8 mouse cellular contexts compared by ENCODE assay signal in genomic region chr6:64996824-64997421, GRCm38 (mm10). TPM values are rescaled to one million over a fixed set of nuclear protein-coding genes. Genes with fewer than 3 reads are reported as not detected.
A peak's percentile ranks its signal among the peaks of the same experiment; 100 is the strongest.
DNase-seq lines count a peak whose midpoint lies in the region; ATAC-seq and TF ChIP-seq lines count a peak whose summit lies in the region.

No protein-coding gene starts in this region.

- no peaks in the 10 kb centered on the region for H3K9me3 ChIP-seq in intestine, embryonic 14.5 days (ENCODE audit: control insufficient read depth, low read length)
- no peaks in the 10 kb centered on the region for H3K9me3 ChIP-seq in midbrain, embryonic 14.5 days (ENCODE audit: control insufficient read depth, low read length)

- 37% methylated on average over 13 of the region's 13 CpGs for WGBS in intestine, embryonic 14.5 days
- 41% methylated on average over 13 of the region's 13 CpGs for WGBS in midbrain, embryonic 14.5 days

- H3K36me3 ChIP-seq in intestine, embryonic 14.5 days (ENCODE audit: control insufficient read depth, insufficient read depth, low read length), result no peaks in the 10 kb centered on the region
- no peaks in the 10 kb centered on the region for H3K36me3 ChIP-seq in midbrain, embryonic 14.5 days (ENCODE audit: control insufficient read depth, insufficient read depth, low read length)

- ATAC-seq in intestine, embryonic 14.5 days (replicated peaks; ENCODE audit: low FRiP score, low TSS enrichment, low read depth), result peak; percentile 74; the same call in 1 of the 2 replicates
- ATAC-seq in midbrain, embryonic 14.5 days (ENCODE audit: low FRiP score, low TSS enrichment), result peak; percentile 58; the same call in 1 of the 2 replicates
- no peak for ATAC-seq in activated CD4-positive, CD25-positive, alpha-beta regulatory T cell, adult 4 months

- no peaks in the 10 kb centered on the region for H3K27me3 ChIP-seq in intestine, embryonic 14.5 days (replicated peaks; ENCODE audit: control insufficient read depth, insufficient read depth, low read length)
- no peaks in the 10 kb centered on the region for H3K27me3 ChIP-seq in midbrain, embryonic 14.5 days (ENCODE audit: control insufficient read depth, insufficient read depth, low read length)

- no peak overlapping the region for H3K4me2 ChIP-seq in intestine, embryonic 14.5 days (ENCODE audit: low read length)
- no peak overlapping the region for H3K4me2 ChIP-seq in midbrain, embryonic 14.5 days (ENCODE audit: low read length)

- no peak overlapping the region for H3K4me3 ChIP-seq in gastrocnemius, adult 2 months
- H3K4me3 ChIP-seq in intestine, embryonic 14.5 days (ENCODE audit: low read depth, low read length), result no peak overlapping the region
- no peak overlapping the region for H3K4me3 ChIP-seq in midbrain, embryonic 14.5 days (replicated peaks; ENCODE audit: low read depth, low read length)

- H3K4me1 ChIP-seq in intestine, embryonic 14.5 days (replicated peaks; ENCODE audit: control insufficient read depth, insufficient read depth, low read length), result no peaks in the 10 kb centered on the region
- H3K4me1 ChIP-seq in midbrain, embryonic 14.5 days (ENCODE audit: control insufficient read depth, insufficient read depth, low read length), result no peaks in the 10 kb centered on the region

- DNase-seq in gastrocnemius, adult 2 months, result no peak
- DNase-seq in gastrocnemius, postnatal 10 days, result no peak
- DNase-seq in thymus, postnatal 4 days, result peak; percentile 8
- DNase-seq in thymus, adult 18-20 months, result no peak
- peak; percentile 59 for DNase-seq in intestine, embryonic 14.5 days (ENCODE audit: low spot score)
- DNase-seq in midbrain, embryonic 14.5 days, result peak; percentile 66
- no peak for DNase-seq in urinary bladder, postnatal 25 days (ENCODE audit: low spot score)

- H3K9ac ChIP-seq in intestine, embryonic 14.5 days (ENCODE audit: low read length), result no peak overlapping the region
- H3K9ac ChIP-seq in midbrain, embryonic 14.5 days (replicated peaks; ENCODE audit: low read length), result no peak overlapping the region

- no peak overlapping the region for H3K27ac ChIP-seq in gastrocnemius, adult 2 months
- H3K27ac ChIP-seq in intestine, embryonic 14.5 days (ENCODE audit: low read depth), result no peak overlapping the region
- H3K27ac ChIP-seq in midbrain, embryonic 14.5 days (replicated peaks; ENCODE audit: low read depth, low read length), result no peak overlapping the region

- peak; percentile 11; the same call in 1 of the 2 replicates for TF ChIP-seq CTCF in gastrocnemius, adult 2 months (IDR thresholded peaks at IDR 0.05)

- intact Hi-C loops in gastrocnemius, adult 2 months (cut with DNase I), result no loop called here

RNA-seq across cellular contexts. Expression of gene Smarcad1, which starts 45.5 kb away (rescaled TPM):
- total RNA-seq in gastrocnemius, adult 2 months (2021), result 10 to 100 TPM; 10.2 to 11.6 TPM
- 10 to 100 TPM; 17.2 to 24.7 TPM for total RNA-seq in gastrocnemius, postnatal 10 days (2021)
- 76.0 and 77.2 TPM in 2 replicates for polyA plus RNA-seq in intestine, embryonic 14.5 days (2014; fragmentation: Nextera tagmentation; extraction: Ambion mirVana)
- polyA plus RNA-seq in midbrain, embryonic 14.5 days (2014; fragmentation: Nextera tagmentation; extraction: Ambion mirVana), result 79.5 and 118 TPM in 2 replicates
- 10 to 100 TPM; 28.3 to 33.0 TPM for polyA plus RNA-seq in activated CD4-positive, CD25-positive, alpha-beta regulatory T cell, adult 4 months (2017; shearing (Covaris generic))

Comparison
In these comparisons a context has a peak if more than half of its experiments do, and no peak if none do; other contexts are left out.
1. DNase-seq: peak in thymus, postnatal 4 days (single experiment), intestine, embryonic 14.5 days (single experiment) and midbrain, embryonic 14.5 days (single experiment); none in gastrocnemius, adult 2 months (single experiment), gastrocnemius, postnatal 10 days (single experiment), thymus, adult 18-20 months (0 of 2) and urinary bladder, postnatal 25 days (single experiment).